Mouse (Mus musculus): Measurements from ENCODE around the gene Gbf1. TPM values are rescaled to one million over a fixed set of nuclear protein-coding genes. Genes with fewer than 3 reads are reported as not detected.
"Not testable (repeated sequence)": the region's sequence is repeated elsewhere in the genome, so short reads cannot be mapped to it uniquely, and the experiment has no call there.

Gbf1 gene
- polyA plus RNA-seq, 1 experiment from 2014 or later: 69.9 TPM

DNA sequence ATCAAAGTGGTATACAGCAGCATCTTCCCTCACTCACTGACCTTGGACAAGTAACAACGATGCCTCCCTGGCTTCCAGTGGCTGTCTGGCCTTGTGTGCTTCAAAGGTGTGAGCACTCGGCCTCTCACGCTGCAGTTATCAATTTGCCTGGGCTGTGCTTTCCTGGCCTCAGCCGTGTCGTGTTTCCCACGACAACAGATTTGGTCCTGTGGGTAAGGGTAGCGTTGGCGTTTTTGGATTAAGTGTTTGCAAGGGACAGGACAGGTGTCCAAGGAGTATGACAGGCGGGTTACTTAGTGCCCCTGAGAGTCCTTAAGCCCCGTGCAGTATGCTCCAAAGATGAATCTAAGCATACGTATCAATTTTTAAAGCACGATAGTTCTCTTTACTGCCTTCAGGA, 3.2 kb upstream of the Gbf1 start:
- Histone ChIP-seq H3K4me1 (peaks cover 28% of the 10 kb centered on the region), H3K9ac (replicated peaks) (no peak overlapping the region), H3K36me3 (no peaks in the 10 kb centered on the region), H3K27me3 (peaks cover 69% of the 10 kb centered on the region), H3K4me2 (replicated peaks) (peak overlapping the region; percentile 87), H3K27ac (replicated peaks) (no peak overlapping the region), H3K4me3 (peak overlapping the region; percentile 52; the same call in 1 of the 2 replicates), H3K9me3 (no peaks in the 10 kb centered on the region)
- 21% methylated on average over 12 of the region's 12 CpGs for WGBS
- ATAC-seq (ENCODE audit: low FRiP score, low read depth): no peak

DNA sequence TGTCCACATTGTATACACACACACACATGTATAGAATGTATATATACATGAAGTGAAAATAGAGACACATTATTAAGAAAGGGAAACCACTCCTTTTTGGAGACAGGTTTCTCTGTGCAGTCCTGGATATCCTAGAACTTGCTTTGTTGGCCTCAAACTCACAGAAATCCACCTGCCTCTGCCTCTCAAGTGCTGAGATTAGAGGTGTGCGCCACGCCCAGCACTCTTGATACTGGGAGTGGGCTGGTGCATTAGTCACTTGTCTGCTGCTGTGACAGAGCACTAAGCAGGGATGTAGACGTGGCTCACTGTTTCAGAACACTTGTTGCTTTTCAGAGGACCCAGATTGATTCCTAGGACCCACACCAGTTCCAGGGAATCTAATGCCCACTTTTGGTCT, 13.6 kb downstream of the Gbf1 start:
- no peak for ATAC-seq (ENCODE audit: low FRiP score, low read depth)
- Histone ChIP-seq H3K9me3 (no peaks in the 10 kb centered on the region), H3K27ac (replicated peaks) (no peak overlapping the region), H3K4me1 (no peaks in the 10 kb centered on the region), H3K4me2 (replicated peaks) (no peak overlapping the region), H3K4me3 (no peak overlapping the region), H3K36me3 (peaks cover 37% of the 10 kb centered on the region), H3K9ac (replicated peaks) (no peak overlapping the region), H3K27me3 (no peaks in the 10 kb centered on the region)
- 90% methylated on average over 3 of the region's 3 CpGs for WGBS

DNA sequence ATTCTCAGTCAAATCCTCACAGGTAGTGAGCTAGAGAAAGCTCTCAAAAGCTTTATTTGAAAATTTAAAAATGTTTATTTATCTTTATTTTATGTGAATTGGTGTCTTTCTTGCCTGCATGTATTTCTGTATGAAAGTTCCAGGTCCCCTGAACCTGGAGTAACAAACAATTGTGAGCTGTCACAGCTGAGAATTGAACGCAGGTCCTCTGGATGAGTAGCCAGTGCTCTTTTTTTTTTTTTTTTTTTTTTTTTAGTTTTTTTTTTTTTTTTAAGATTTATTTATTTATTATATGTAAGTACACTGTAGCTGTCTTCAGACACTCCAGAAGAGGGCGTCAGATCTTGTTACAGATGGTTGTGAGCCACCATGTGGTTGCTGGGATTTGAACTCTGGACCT, 14.9 kb downstream of the Gbf1 start:
- WGBS: 53% methylated on average over 2 of the region's 2 CpGs
- H3K9ac ChIP-seq (replicated peaks); H3K27ac ChIP-seq (replicated peaks); H3K4me1 ChIP-seq; H3K9me3 ChIP-seq; H3K27me3 ChIP-seq; H3K4me3 ChIP-seq; H3K4me2 ChIP-seq (replicated peaks); ATAC-seq (ENCODE audit: low FRiP score, low read depth): not testable (repeated sequence)
- peaks cover 43% of the 10 kb centered on the region for H3K36me3 ChIP-seq

DNA sequence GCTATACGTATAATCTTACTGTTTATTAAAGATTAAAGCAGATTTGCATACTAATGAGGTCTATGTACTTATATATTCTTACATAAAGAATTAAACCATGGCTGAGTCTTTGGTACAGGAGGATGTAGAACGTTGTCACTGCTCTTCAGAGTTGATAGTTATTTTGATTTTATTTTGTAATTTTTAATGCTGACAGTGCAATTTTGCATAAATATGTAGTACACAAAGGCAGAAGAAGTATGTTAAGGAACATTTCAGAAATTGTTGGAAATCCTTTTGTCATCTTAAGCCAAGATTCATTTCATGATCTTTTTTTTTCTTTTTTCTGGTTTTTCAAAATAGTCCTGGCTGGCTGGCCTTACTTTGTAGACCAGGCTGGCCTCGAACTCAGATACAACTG, 17.1 kb downstream of the Gbf1 start:
- ATAC-seq (ENCODE audit: low FRiP score, low read depth): no peak
- Histone ChIP-seq H3K4me1 (no peaks in the 10 kb centered on the region), H3K36me3 (peaks cover 40% of the 10 kb centered on the region), H3K27ac (replicated peaks) (no peak overlapping the region), H3K27me3 (no peaks in the 10 kb centered on the region), H3K9me3 (no peaks in the 10 kb centered on the region), H3K4me3 (no peak overlapping the region), H3K4me2 (replicated peaks) (no peak overlapping the region), H3K9ac (replicated peaks) (no peak overlapping the region)
- 65% methylated on average over 3 of the region's 3 CpGs for WGBS

DNA sequence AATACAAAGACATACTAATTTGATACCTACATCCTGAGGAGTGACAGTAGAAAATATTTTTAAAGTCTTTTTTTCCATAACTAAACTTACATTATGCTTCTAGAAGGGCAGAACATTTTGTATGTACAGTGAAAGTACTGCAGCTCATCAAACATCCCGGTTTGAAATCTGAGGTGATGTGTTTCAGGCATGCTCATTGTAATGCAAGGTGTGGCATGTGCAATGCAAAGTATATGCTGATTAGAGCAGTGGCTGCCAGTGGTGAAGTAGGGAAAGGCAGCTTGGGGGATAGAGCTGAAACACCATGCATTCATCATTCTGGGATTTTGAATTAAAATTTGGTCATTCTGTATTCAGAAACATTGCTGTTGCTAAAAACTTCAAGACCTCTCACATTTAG, 17.6 kb downstream of the Gbf1 start:
- no peaks in the 10 kb centered on the region for H3K4me1 ChIP-seq
- 70% methylated on average over 1 of the region's 1 CpGs for WGBS
- no peak for ATAC-seq (ENCODE audit: low FRiP score, low read depth)
- H3K4me3 ChIP-seq: no peak overlapping the region
- H3K4me2 ChIP-seq (replicated peaks): no peak overlapping the region
- H3K27me3 ChIP-seq: no peaks in the 10 kb centered on the region
- no peaks in the 10 kb centered on the region for H3K9me3 ChIP-seq
- H3K36me3 ChIP-seq: peaks cover 35% of the 10 kb centered on the region
- no peak overlapping the region for H3K9ac ChIP-seq (replicated peaks)
- H3K27ac ChIP-seq (replicated peaks): no peak overlapping the region

DNA sequence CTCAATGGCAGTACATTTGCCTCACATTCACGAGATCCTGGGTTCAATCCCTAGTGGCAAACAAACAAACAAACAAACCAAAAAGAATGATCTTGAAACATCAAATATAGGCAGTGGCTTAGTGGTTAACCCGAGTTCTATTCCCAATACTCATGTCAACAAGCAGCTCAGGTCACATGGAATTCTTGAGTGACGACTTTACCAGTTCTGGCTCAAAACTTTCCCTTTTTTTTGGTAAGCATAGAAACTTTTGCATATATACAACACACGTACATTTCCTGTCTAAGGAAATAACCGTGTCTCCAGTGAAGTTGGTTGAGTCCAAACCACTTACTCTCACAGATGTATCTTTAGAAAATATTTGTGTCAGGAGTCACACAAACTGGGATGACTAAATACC, 20.2 kb downstream of the Gbf1 start:
- Histone ChIP-seq H3K4me1 (no peaks in the 10 kb centered on the region), H3K36me3 (peaks cover 22% of the 10 kb centered on the region), H3K9me3 (no peaks in the 10 kb centered on the region), H3K4me2 (replicated peaks) (no peak overlapping the region), H3K27ac (replicated peaks) (no peak overlapping the region), H3K4me3 (no peak overlapping the region), H3K27me3 (no peaks in the 10 kb centered on the region), H3K9ac (replicated peaks) (no peak overlapping the region)
- no peak for ATAC-seq (ENCODE audit: low FRiP score, low read depth)
- 87% methylated on average over 5 of the region's 5 CpGs for WGBS

DNA sequence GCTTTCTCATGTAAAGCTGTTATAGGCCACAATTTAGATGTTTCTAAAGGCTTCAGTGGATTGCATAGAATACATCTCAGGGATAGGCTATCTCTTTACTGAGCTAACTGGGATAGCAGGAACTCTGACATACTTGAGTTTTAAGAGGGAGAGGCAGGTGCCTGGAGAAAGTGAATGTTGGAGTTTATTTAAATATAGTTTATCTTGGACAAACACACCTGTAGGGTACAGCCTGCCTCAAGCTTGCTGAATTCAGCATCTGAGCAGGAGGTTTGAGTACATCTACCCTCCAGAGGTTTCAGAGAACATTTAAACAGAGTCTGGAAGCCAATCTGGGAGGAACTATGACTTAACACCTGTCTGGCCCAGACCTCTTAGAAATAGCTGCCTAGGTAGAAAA, 22.9 kb downstream of the Gbf1 start:
- H3K4me2 ChIP-seq (replicated peaks): no peak overlapping the region
- H3K27ac ChIP-seq (replicated peaks): no peak overlapping the region
- H3K4me1 ChIP-seq: 0 out of 2 replicates have a peak, but pooled peaks cover 3% of the 10 kb centered on the region
- H3K36me3 ChIP-seq: peaks cover 21% of the 10 kb centered on the region
- no peaks in the 10 kb centered on the region for H3K27me3 ChIP-seq
- H3K4me3 ChIP-seq: no peak overlapping the region
- no peak for ATAC-seq (ENCODE audit: low FRiP score, low read depth)
- H3K9me3 ChIP-seq: no peaks in the 10 kb centered on the region
- H3K9ac ChIP-seq (replicated peaks): no peak overlapping the region

DNA sequence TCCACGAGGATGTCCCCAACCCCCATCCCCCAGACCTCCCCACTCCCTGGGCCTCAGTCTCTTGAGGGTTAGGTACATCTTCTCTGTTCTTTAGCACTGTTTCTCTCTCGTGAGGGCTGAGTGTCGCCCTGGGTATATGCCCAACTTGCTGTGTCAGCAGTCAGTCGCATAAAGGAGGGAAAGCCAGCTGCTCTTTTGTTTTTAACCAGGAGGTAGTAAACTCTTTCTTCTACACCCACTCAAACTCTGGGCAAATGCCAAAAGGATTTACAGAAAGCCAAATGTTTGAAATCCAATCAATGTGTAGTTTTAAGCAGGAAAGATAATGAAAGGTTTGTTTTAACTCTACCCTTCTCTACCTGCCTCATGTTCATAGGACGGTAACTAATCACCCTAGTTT, 24.7 kb downstream of the Gbf1 start:
- no peaks in the 10 kb centered on the region for H3K27me3 ChIP-seq
- no peak for ATAC-seq (ENCODE audit: low FRiP score, low read depth)
- H3K4me3 ChIP-seq: no peak overlapping the region
- H3K9me3 ChIP-seq: no peaks in the 10 kb centered on the region
- H3K4me2 ChIP-seq (replicated peaks): no peak overlapping the region
- no peak overlapping the region for H3K27ac ChIP-seq (replicated peaks)
- 0 out of 2 replicates have a peak, but pooled peaks cover 3% of the 10 kb centered on the region for H3K4me1 ChIP-seq
- H3K36me3 ChIP-seq: peaks cover 7% of the 10 kb centered on the region; the same call in 1 of the 2 replicates
- H3K9ac ChIP-seq (replicated peaks): no peak overlapping the region
- 63% methylated on average over 5 of the region's 5 CpGs for WGBS

DNA sequence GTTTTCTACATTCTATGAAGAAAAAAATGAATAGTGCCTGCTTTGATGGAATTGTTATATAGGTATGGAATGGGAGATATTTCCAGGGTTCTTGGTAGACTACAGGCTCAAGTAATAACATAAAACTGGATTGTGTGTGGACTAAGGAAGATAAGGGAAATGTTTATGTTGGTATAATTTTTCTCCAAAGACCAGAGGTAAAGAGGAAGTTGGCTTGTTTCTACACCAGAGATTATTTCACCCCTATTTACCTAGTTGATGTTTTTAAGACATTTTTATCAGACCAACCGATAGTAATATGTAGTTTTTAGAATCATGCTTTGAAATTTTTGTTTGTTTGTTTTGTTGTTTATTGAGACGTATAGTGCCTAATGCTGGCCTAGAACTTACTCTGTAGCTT, 28.0 kb downstream of the Gbf1 start:
- H3K4me2 ChIP-seq (replicated peaks): no peak overlapping the region
- H3K27ac ChIP-seq (replicated peaks): no peak overlapping the region
- no peak overlapping the region for H3K4me3 ChIP-seq
- ATAC-seq (ENCODE audit: low FRiP score, low read depth): no peak
- H3K9ac ChIP-seq (replicated peaks): no peak overlapping the region
- 89% methylated on average over 2 of the region's 2 CpGs for WGBS
- H3K4me1 ChIP-seq: 0 out of 2 replicates have a peak, but pooled peaks cover 3% of the 10 kb centered on the region
- H3K27me3 ChIP-seq: no peaks in the 10 kb centered on the region
- H3K9me3 ChIP-seq: no peaks in the 10 kb centered on the region
- no peaks in the 10 kb centered on the region for H3K36me3 ChIP-seq

DNA sequence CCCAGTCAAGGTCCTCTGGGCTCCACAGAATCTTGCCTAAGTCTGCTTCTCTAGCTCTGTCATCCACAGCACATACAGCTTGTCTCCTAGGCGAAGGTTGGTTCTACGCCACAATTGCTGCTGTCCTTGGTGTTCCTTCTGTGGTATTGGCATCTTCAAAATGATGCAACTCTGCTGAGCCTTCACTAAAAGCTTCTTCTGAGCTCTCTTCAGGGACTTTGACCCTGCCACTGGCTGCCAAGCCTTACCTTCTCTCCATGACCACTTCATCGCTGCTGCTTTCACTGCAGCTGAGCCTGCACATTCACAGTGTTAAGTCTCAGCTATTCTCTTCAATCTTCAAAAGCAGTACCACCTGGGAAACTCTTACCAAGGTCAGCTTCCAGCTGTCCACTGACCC, 29.9 kb downstream of the Gbf1 start:
- H3K27ac ChIP-seq (replicated peaks): no peak overlapping the region
- H3K9ac ChIP-seq (replicated peaks): no peak overlapping the region
- H3K4me1 ChIP-seq: 0 out of 2 replicates have a peak, but pooled peaks cover 3% of the 10 kb centered on the region
- no peak for ATAC-seq (ENCODE audit: low FRiP score, low read depth)
- no peaks in the 10 kb centered on the region for H3K27me3 ChIP-seq
- no peak overlapping the region for H3K4me3 ChIP-seq
- no peaks in the 10 kb centered on the region for H3K9me3 ChIP-seq
- no peak overlapping the region for H3K4me2 ChIP-seq (replicated peaks)
- no peaks in the 10 kb centered on the region for H3K36me3 ChIP-seq
- WGBS: 100% methylated on average over 3 of the region's 3 CpGs

DNA sequence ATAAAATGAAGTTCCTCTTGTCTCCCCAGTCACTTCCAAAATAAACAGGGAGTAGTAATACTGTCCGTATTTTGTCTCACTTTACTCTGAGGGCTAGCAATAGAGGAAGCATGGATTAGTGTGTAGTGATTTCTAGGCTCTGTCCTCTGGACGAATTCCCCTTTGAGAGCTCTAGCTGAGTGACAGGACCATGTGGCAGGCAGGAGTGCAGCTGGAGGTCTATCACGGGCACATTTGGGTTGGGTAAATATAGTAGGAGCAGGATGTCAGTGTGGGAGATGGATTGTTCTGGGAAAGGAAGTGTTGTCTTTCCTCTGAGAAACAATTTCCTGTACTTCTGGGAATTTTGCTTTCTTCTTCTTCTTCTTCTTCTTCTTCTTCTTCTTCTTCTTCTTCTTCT, 34.3 kb downstream of the Gbf1 start:
- no peaks in the 10 kb centered on the region for H3K36me3 ChIP-seq
- no peaks in the 10 kb centered on the region for H3K27me3 ChIP-seq
- no peak for ATAC-seq (ENCODE audit: low FRiP score, low read depth)
- no peak overlapping the region for H3K4me3 ChIP-seq
- H3K9ac ChIP-seq (replicated peaks): no peak overlapping the region
- WGBS: 75% methylated on average over 3 of the region's 3 CpGs
- H3K27ac ChIP-seq (replicated peaks): no peak overlapping the region
- H3K4me1 ChIP-seq: no peaks in the 10 kb centered on the region
- no peaks in the 10 kb centered on the region for H3K9me3 ChIP-seq
- no peak overlapping the region for H3K4me2 ChIP-seq (replicated peaks)

DNA sequence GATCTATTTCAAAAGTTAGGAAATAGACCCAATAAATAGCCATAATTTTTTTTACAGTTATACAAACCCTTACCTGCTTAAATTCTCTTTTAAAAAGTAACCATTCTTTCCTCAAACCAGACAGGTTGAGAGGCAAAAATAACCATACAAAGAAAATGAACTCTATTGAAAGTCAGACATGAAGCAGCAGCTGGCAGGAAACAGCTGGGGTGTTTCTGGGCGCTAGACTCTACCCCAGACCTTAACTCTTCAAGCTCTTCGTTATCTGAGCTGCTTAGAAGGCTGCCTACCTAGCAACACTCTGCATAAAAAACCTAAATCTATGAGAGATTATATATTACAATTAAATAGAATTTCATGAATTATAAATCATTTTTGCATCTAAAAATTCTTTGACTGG, 34.9 kb downstream of the Gbf1 start:
- no peak for ATAC-seq (ENCODE audit: low FRiP score, low read depth)
- Histone ChIP-seq H3K4me2 (replicated peaks) (no peak overlapping the region), H3K4me3 (no peak overlapping the region), H3K36me3 (no peaks in the 10 kb centered on the region), H3K27me3 (no peaks in the 10 kb centered on the region), H3K4me1 (no peaks in the 10 kb centered on the region), H3K27ac (replicated peaks) (no peak overlapping the region), H3K9ac (replicated peaks) (no peak overlapping the region), H3K9me3 (no peaks in the 10 kb centered on the region)
- 80% methylated on average over 2 of the region's 2 CpGs for WGBS

DNA sequence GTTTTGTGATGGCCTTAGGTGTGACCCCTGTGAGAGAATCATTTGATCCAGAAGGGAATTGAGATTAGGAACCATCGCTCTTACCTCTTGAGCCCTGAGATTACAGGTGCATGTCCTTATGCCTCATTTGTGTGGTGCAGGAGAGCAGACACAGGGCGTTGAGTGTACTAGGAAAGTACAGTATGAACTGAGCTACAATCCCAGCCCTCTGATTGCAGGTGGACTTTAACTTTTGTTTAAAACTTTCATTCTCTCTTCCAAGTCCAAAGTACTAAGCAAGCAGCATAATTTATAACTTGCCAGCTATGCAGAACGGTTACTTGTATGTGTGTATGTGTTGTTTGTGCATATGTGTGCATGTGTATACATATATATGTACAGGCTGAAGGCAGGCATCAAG, 46.0 kb downstream of the Gbf1 start:
- no peak for ATAC-seq (ENCODE audit: low FRiP score, low read depth)
- H3K4me3 ChIP-seq: no peak overlapping the region
- no peaks in the 10 kb centered on the region for H3K9me3 ChIP-seq
- H3K27ac ChIP-seq (replicated peaks): no peak overlapping the region
- no peaks in the 10 kb centered on the region for H3K27me3 ChIP-seq
- H3K9ac ChIP-seq (replicated peaks): no peak overlapping the region
- 94% methylated on average over 3 of the region's 3 CpGs for WGBS
- H3K4me2 ChIP-seq (replicated peaks): no peak overlapping the region
- H3K4me1 ChIP-seq: no peaks in the 10 kb centered on the region
- no peaks in the 10 kb centered on the region for H3K36me3 ChIP-seq
